Mouse (Mus musculus): ENCODE results near the gene Klhdc8a. TPM values are rescaled to one million over a fixed set of nuclear protein-coding genes. Genes with fewer than 3 reads are reported as not detected.

Gene Klhdc8a
- total RNA-seq, 4 experiments from 2014 or later = 161 to 353 (median 258) TPM

GRCm38 (mm10) chr1:132290921-132291675, 7.3 kb upstream of the Klhdc8a start:
- DNase-seq = no peak

GRCm38 (mm10) chr1:132291706-132292105, 6.7 kb upstream of the Klhdc8a start:
- DNase-seq = no peak

- no peak for DNase-seq
Measured at GRCm38 (mm10) chr1:132292318-132293129, 5.9 kb upstream of the Klhdc8a start.

- DNase-seq = no peak
Measured at GRCm38 (mm10) chr1:132295506-132295905, 2.9 kb upstream of the Klhdc8a start.

- DNase-seq = peak; percentile 60
Measured at GRCm38 (mm10) chr1:132296051-132296450, 2.4 kb upstream of the Klhdc8a start.

GRCm38 (mm10) chr1:132298801-132299464, 507 bp downstream of the Klhdc8a start:
- no peak for DNase-seq

GRCm38 (mm10) chr1:132299744-132300143, 1.3 kb downstream of the Klhdc8a start:
- DNase-seq = no peak

GRCm38 (mm10) chr1:132301242-132301641, 2.8 kb downstream of the Klhdc8a start:
- DNase-seq = no peak

GRCm38 (mm10) chr1:132302341-132302866, 4.0 kb downstream of the Klhdc8a start:
- DNase-seq = peak; percentile 67

- DNase-seq = no peak
Measured at GRCm38 (mm10) chr1:132304618-132305214, 6.3 kb downstream of the Klhdc8a start.

GRCm38 (mm10) chr1:132306160-132306559, 7.7 kb downstream of the Klhdc8a start:
- DNase-seq = no peak

GRCm38 (mm10) chr1:132306808-132307207, 8.4 kb downstream of the Klhdc8a start:
- DNase-seq = no peak

- no peak for DNase-seq
Measured at GRCm38 (mm10) chr1:132307962-132308361, 9.5 kb downstream of the Klhdc8a start.

- no peak for DNase-seq
Measured at GRCm38 (mm10) chr1:132308674-132309073, 10.2 kb downstream of the Klhdc8a start.

GRCm38 (mm10) chr1:132310754-132311153, 12.3 kb downstream of the Klhdc8a start:
- no peak for DNase-seq

GRCm38 (mm10) chr1:132311174-132311859, 12.9 kb downstream of the Klhdc8a start:
- DNase-seq = no peak

GRCm38 (mm10) chr1:132312043-132312442, 13.6 kb downstream of the Klhdc8a start:
- no peak for DNase-seq

- DNase-seq = no peak
Measured at GRCm38 (mm10) chr1:132312703-132313102, 14.3 kb downstream of the Klhdc8a start.

GRCm38 (mm10) chr1:132315889-132316624, 17.6 kb downstream of the Klhdc8a start, which contains the start of gene Nuak2:
Gene Nuak2, plus strand, starts transcription at chr1:132316126.
- peak; percentile 85 for DNase-seq

GRCm38 (mm10) chr1:132316625-132316994, 18.2 kb downstream of the Klhdc8a start:
- no peak for DNase-seq

GRCm38 (mm10) chr1:132317413-132317812, 19.0 kb downstream of the Klhdc8a start:
- DNase-seq = no peak

All from adrenal gland, adult 8-10 months (tissue).